Mouse (Mus musculus) bone marrow, adult 2 months (tissue): ENCODE data around the gene Dcdc2c. TPM values are rescaled to one million over a fixed set of nuclear protein-coding genes. Genes with fewer than 3 reads are reported as not detected.

Experiments
- H3K27ac ChIP-seq: fragments of 200-500 bp; 2 replicates; pipeline ENCODE4 v1.5.1; 2012; ENCODE audit warnings: low read depth, mild to moderate bottlenecking, control low read depth, inconsistent platforms, low read length; ENCODE audit not compliant: control insufficient read depth, poor library complexity, insufficient read depth
- H3K4me1 ChIP-seq: fragments of 200-500 bp; 2 replicates; pipeline ENCODE4 v1.6.1; 2011; ENCODE audit warnings: low read length; ENCODE audit not compliant: control insufficient read depth, insufficient read depth
- H3K4me3 ChIP-seq: fragments of 200-500 bp; replicated peaks from 2 replicates; pipeline ENCODE3; 2011; ENCODE audit warnings: mild to moderate bottlenecking, low read depth, low read length, control low read depth; ENCODE audit not compliant: control insufficient read depth
- CTCF ChIP-seq: fragments of 200-500 bp; IDR thresholded peaks from 2 replicates; pipeline ENCODE4 v1.5.1; 2011; ENCODE audit warnings: low read length, control low read depth; ENCODE audit not compliant: control insufficient read depth, insufficient read depth
- POLR2A ChIP-seq: fragments of 200-500 bp; IDR thresholded peaks from 2 replicates; pipeline ENCODE4 v1.6.1; 2011; ENCODE audit warnings: low read depth, mild to moderate bottlenecking, control low read depth, low read length, borderline replicate concordance; ENCODE audit not compliant: control insufficient read depth
- WGBS: fragments of 180-500 bp; shearing (Covaris S2); methylation state at CpG from one replicate; pipeline ENCODE4 v1.1.7; 2018; 5-methylcytosine and 5-hydroxymethylcytosine counted together
- polyA plus RNA-seq: library from polyadenylated mRNA; stranded (reverse); fragments of >200 nt; gene quantifications from 2 replicates; pipeline ENCODE4 v1.2.4, GENCODE M21; 2011; ENCODE audit warnings: low replicate concordance; ENCODE audit not compliant: missing spikeins, insufficient read depth, insufficient read length

Dcdc2c gene
- polyA plus RNA-seq, 1 experiment = not detected

- Histone ChIP-seq H3K4me1 (no peaks in the 10 kb centered on the region), H3K27ac (no peak overlapping the region), H3K4me3 (no peak overlapping the region)
- TF ChIP-seq POLR2A (no peak), CTCF (no peak)
- WGBS = 84% methylated on average over 5 of the region's 5 CpGs
Observed at GRCm38 (mm10) chr12:28429856-28430255, 122.3 kb downstream of the Dcdc2c start.

GRCm38 (mm10) chr12:28416957-28417356, 135.2 kb downstream of the Dcdc2c start:
- no peak for TF ChIP-seq CTCF
- TF ChIP-seq POLR2A = no peak
- WGBS = 68% methylated on average over 4 of the region's 4 CpGs
- Histone ChIP-seq H3K4me3 (no peak overlapping the region), H3K4me1 (no peaks in the 10 kb centered on the region), H3K27ac (no peak overlapping the region)

- Histone ChIP-seq H3K4me3 (no peak overlapping the region), H3K27ac (no peak overlapping the region), H3K4me1 (no peaks in the 10 kb centered on the region)
- WGBS = 86% methylated on average over 10 of the region's 10 CpGs
- TF ChIP-seq POLR2A = no peak
- TF ChIP-seq CTCF = no peak
Observed at GRCm38 (mm10) chr12:28407656-28408405, 144.4 kb downstream of the Dcdc2c start.

- 82% methylated on average over 4 of the region's 4 CpGs for WGBS
- H3K27ac ChIP-seq = no peak overlapping the region
- H3K4me3 ChIP-seq = no peak overlapping the region
- TF ChIP-seq CTCF (no peak), POLR2A (no peak)
- no peaks in the 10 kb centered on the region for H3K4me1 ChIP-seq
Observed at GRCm38 (mm10) chr12:28402256-28402655, 149.9 kb downstream of the Dcdc2c start.

- 63% methylated on average over 5 of the region's 5 CpGs for WGBS
- Histone ChIP-seq H3K4me3 (no peak overlapping the region), H3K4me1 (no peaks in the 10 kb centered on the region), H3K27ac (no peak overlapping the region)
- no peak for TF ChIP-seq CTCF
- no peak for TF ChIP-seq POLR2A
Observed at GRCm38 (mm10) chr12:28401372-28401771, 150.8 kb downstream of the Dcdc2c start.

GRCm38 (mm10) chr12:28392129-28392528, 160.1 kb downstream of the Dcdc2c start:
- no peak for TF ChIP-seq POLR2A
- no peak for TF ChIP-seq CTCF
- no peak overlapping the region for H3K4me3 ChIP-seq
- H3K4me1 ChIP-seq = no peaks in the 10 kb centered on the region
- 84% methylated on average over 6 of the region's 6 CpGs for WGBS
- no peak overlapping the region for H3K27ac ChIP-seq

Other genes starting within 250 kb of the Dcdc2c start
- gene Allc, start 30.1 kb upstream of the Dcdc2c start, polyA plus RNA-seq = not detected in 2 replicates
- gene Colec11, start 71.0 kb upstream of the Dcdc2c start, polyA plus RNA-seq = not detected in 2 replicates
- gene Rps7, start 83.6 kb upstream of the Dcdc2c start, polyA plus RNA-seq = 313 and 671 TPM in 2 replicates
- 7.2 and 18.7 TPM in 2 replicates for gene Rnaseh1, start 97.2 kb upstream of the Dcdc2c start, polyA plus RNA-seq
- 7.7 and 9.3 TPM in 2 replicates for gene Adi1, start 122.8 kb upstream of the Dcdc2c start, polyA plus RNA-seq
- 9.5 and 12.8 TPM in 2 replicates for gene Trappc12, start 198.1 kb upstream of the Dcdc2c start, polyA plus RNA-seq
- 13.7 and 21.0 TPM in 2 replicates for gene Eipr1, start 199.4 kb upstream of the Dcdc2c start, polyA plus RNA-seq